ENCODE assay signal across 11 mouse cellular contexts in genomic region chr16:44601182-44601581, GRCm38 (mm10). TPM values are rescaled to one million over a fixed set of nuclear protein-coding genes. Genes with fewer than 3 reads are reported as not detected.
DNase-seq lines count a peak whose midpoint lies in the region; ATAC-seq and TF ChIP-seq lines count a peak whose summit lies in the region.
"Had no signal": no experiment of that assay in that cellular context is flagged by ENCODE, and none has a peak within 500 bp of the region (broad histone marks: within the 10 kb centered on the region; RNA-seq: fewer than 3 reads in every experiment).

No protein-coding gene starts in this region.

- no peak for TF ChIP-seq POLR2A in brain, embryonic 14.5 days (IDR thresholded peaks at IDR 0.05; ENCODE audit: borderline replicate concordance, extremely low read depth, insufficient read depth, insufficient read length, poor library complexity, severe bottlenecking)

- WGBS in lung, embryonic 14.5 days: 40% methylated on average over 2 of the region's 2 CpGs
- WGBS in embryonic facial prominence, embryonic 12.5 days: 15% methylated on average over 2 of the region's 2 CpGs

- TF ChIP-seq CTCF in lung, embryonic 14.5 days (IDR thresholded peaks at IDR 0.05; ENCODE audit: low read depth): no peak
- no peak for TF ChIP-seq CTCF in brain, embryonic 14.5 days (IDR thresholded peaks at IDR 0.05; ENCODE audit: borderline replicate concordance, extremely low read depth, insufficient read depth, insufficient read length)

- no peak overlapping the region for H3K4me3 ChIP-seq in lung, embryonic 14.5 days (ENCODE audit: low read depth, low read length)
- H3K4me3 ChIP-seq in embryonic facial prominence, embryonic 12.5 days: no peak overlapping the region
- H3K4me3 ChIP-seq: lung, embryonic 15.5 days; neural tube, embryonic 13.5 days had no signal

- peaks cover 10% of the 10 kb centered on the region; the same call in 1 of the 2 replicates for H3K4me1 ChIP-seq in lung, embryonic 14.5 days (ENCODE audit: insufficient read depth)
- peaks cover 31% of the 10 kb centered on the region for H3K4me1 ChIP-seq in embryonic facial prominence, embryonic 12.5 days

- 0 out of 2 replicates have a peak, but pooled peaks have one; percentile 35 for ATAC-seq in lung, embryonic 14.5 days (ENCODE audit: insufficient read depth)
- no peak for ATAC-seq in embryonic facial prominence, embryonic 12.5 days (ENCODE audit: insufficient number of reproducible peaks, insufficient read depth, low FRiP score, low TSS enrichment)

- H3K27me3 ChIP-seq in lung, embryonic 14.5 days (ENCODE audit: insufficient read depth, low read length): no peaks in the 10 kb centered on the region
- H3K27me3 ChIP-seq in embryonic facial prominence, embryonic 12.5 days: no peaks in the 10 kb centered on the region
- H3K27me3 ChIP-seq: lung, embryonic 15.5 days; neural tube, embryonic 13.5 days had no signal

- no peak overlapping the region for H3K27ac ChIP-seq in lung, embryonic 14.5 days (ENCODE audit: low read depth)
- peak overlapping the region; percentile 78 for H3K27ac ChIP-seq in embryonic facial prominence, embryonic 12.5 days
- H3K27ac ChIP-seq: lung, embryonic 15.5 days; neural tube, embryonic 13.5 days had no signal

- H3K9ac ChIP-seq in lung, embryonic 14.5 days: no peak overlapping the region
- no peak overlapping the region for H3K9ac ChIP-seq in embryonic facial prominence, embryonic 12.5 days
- H3K9ac ChIP-seq: lung, embryonic 15.5 days; neural tube, embryonic 13.5 days had no signal

- H3K9me3 ChIP-seq in lung, embryonic 14.5 days (ENCODE audit: low read depth, low read length): no peaks in the 10 kb centered on the region
- H3K9me3 ChIP-seq in embryonic facial prominence, embryonic 12.5 days: 0 out of 2 replicates have a peak, but pooled peaks cover 4% of the 10 kb centered on the region
- H3K9me3 ChIP-seq: lung, embryonic 15.5 days; neural tube, embryonic 13.5 days had no signal

- H3K4me2 ChIP-seq in lung, embryonic 14.5 days: no peak overlapping the region
- no peak overlapping the region for H3K4me2 ChIP-seq in embryonic facial prominence, embryonic 12.5 days (replicated peaks)
- H3K4me2 ChIP-seq: lung, embryonic 15.5 days; neural tube, embryonic 13.5 days had no signal

- H3K36me3 ChIP-seq in lung, embryonic 14.5 days (ENCODE audit: insufficient read depth): no peaks in the 10 kb centered on the region
- no peaks in the 10 kb centered on the region for H3K36me3 ChIP-seq in embryonic facial prominence, embryonic 12.5 days
- H3K36me3 ChIP-seq: lung, embryonic 15.5 days; neural tube, embryonic 13.5 days had no signal

- peak; percentile 38 for DNase-seq in lung, embryonic 14.5 days
- no peak for DNase-seq in lung, postnatal 14 days
- peak; percentile 62 for DNase-seq in brain, embryonic 14.5 days (ENCODE audit: low read depth)
- DNase-seq in lung, postnatal 25 days (ENCODE audit: low spot score): peak; percentile 26
- DNase-seq in adrenal gland, adult 8-10 months: no peak
- DNase-seq in MN1 (ENCODE audit: low spot score): no peak
- DNase-seq: cerebellum, postnatal 36 days; right cerebral cortex, postnatal 25 days had no signal

RNA-seq across cellular contexts. Expression of gene Boc, which starts 42.5 kb away (rescaled TPM):
- polyA plus RNA-seq in lung, embryonic 14.5 days (2014; fragmentation: Nextera tagmentation; extraction: Ambion mirVana): 36.4 and 38.8 TPM in 2 replicates
- polyA plus RNA-seq in brain, embryonic 14.5 days (2012; rRNA removed): 20.2 and 20.5 TPM in 2 replicates
- polyA plus RNA-seq in embryonic facial prominence, embryonic 12.5 days (2016; fragmentation: Nextera tagmentation; extraction: Ambion mirVana): 37.1 and 37.3 TPM in 2 replicates
- 10 to 100 TPM; 45.6 to 89.0 (median 65.4) TPM for total RNA-seq in adrenal gland, adult 8-10 months (2022)

Comparison
In these comparisons a context has a peak if more than half of its experiments do, and no peak if none do; other contexts are left out.
1. DNase-seq: peak in lung, embryonic 14.5 days (single experiment), brain, embryonic 14.5 days (single experiment) and lung, postnatal 25 days (single experiment); none in lung, postnatal 14 days (single experiment), adrenal gland, adult 8-10 months (single experiment) and MN1 (single experiment).